Mouse (Mus musculus) embryonic fibroblast, embryonic 13.5 days (primary cell): ENCODE measurements around the gene Pitx3.

ENCODE experiments used
- CTCF ChIP-seq: IDR thresholded peaks from 2 replicates; pipeline ENCODE4 v1.5.1; 2011; ENCODE audit warnings: mild to moderate bottlenecking, control low read depth, low read length, moderate library complexity, borderline replicate concordance; ENCODE audit not compliant: insufficient read depth
- POLR2A ChIP-seq: IDR thresholded peaks from 2 replicates; pipeline ENCODE4 v1.6.1; 2011; ENCODE audit warnings: low read depth, mild to moderate bottlenecking, control low read depth, low read length, moderate library complexity

DNA sequence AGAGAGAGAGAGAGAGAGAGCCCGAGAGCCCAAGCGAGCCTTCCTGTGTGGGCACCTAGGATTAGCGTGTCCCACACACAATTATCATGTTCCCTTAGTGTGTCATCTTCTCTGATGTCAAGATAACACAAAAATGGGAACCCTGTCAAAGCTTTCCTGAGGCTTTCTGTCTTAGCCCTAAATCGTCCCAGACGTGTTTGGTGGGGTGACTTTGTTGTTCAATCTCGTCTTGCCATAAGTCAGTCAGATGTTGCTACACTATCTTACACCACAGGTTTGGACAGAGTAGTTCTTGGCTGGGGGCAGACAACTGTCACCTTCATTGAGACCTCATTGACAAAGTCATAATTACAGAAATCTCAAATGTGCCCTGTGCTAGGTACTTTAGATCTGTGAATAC is 15.5 kb downstream of the Pitx3 start:
- TF ChIP-seq POLR2A: no peak
- TF ChIP-seq CTCF: no peak
